In genomic region chr4:96874644-96875043, GRCm38 (mm10) we compare ENCODE assay signal across 16 mouse cellular contexts.
DNase-seq lines count a peak whose midpoint lies in the region; ATAC-seq and TF ChIP-seq lines count a peak whose summit lies in the region.
"Had no signal": no experiment of that assay in that cellular context is flagged by ENCODE, and none has a peak within 500 bp of the region (broad histone marks: within the 10 kb centered on the region; RNA-seq: fewer than 3 reads in every experiment).

No protein-coding gene starts in this region.

- peak; percentile 44; the same call in 1 of the 2 replicates for TF ChIP-seq CTCF in kidney, adult 2 months (conservative IDR thresholded peaks at IDR 0.05; ENCODE audit: insufficient read depth, insufficient read length, low read depth, low read length)
- peak; percentile 29; the same call in 1 of the 2 replicates for TF ChIP-seq CTCF in lung, embryonic 14.5 days (IDR thresholded peaks at IDR 0.05; ENCODE audit: low read depth)
- TF ChIP-seq CTCF in lung, adult 2 months (IDR thresholded peaks at IDR 0.05; ENCODE audit: insufficient read depth, low read length) = no peak

- no peak overlapping the region for H3K9ac ChIP-seq in lung, embryonic 14.5 days
- no peak overlapping the region for H3K9ac ChIP-seq in embryonic facial prominence, embryonic 14.5 days (ENCODE audit: low read depth, low read length)
- H3K9ac ChIP-seq: embryonic facial prominence, embryonic 12.5 days; heart, embryonic 12.5 days; hindbrain, embryonic 14.5 days had no signal

- H3K4me1 ChIP-seq in kidney, adult 2 months (ENCODE audit: control insufficient read depth, insufficient read depth, low read length) = no peaks in the 10 kb centered on the region
- H3K4me1 ChIP-seq in lung, embryonic 14.5 days (ENCODE audit: insufficient read depth) = no peaks in the 10 kb centered on the region
- no peaks in the 10 kb centered on the region for H3K4me1 ChIP-seq in lung, adult 2 months (ENCODE audit: control insufficient read depth, insufficient read depth, low read length)
- no peaks in the 10 kb centered on the region for H3K4me1 ChIP-seq in embryonic facial prominence, embryonic 14.5 days (ENCODE audit: control insufficient read depth, insufficient read depth, low read length)
- H3K4me1 ChIP-seq: embryonic facial prominence, embryonic 12.5 days; heart, embryonic 12.5 days; limb, embryonic 10.5 days; megakaryocyte, embryonic 14.5 days had no signal

- H3K27me3 ChIP-seq in kidney, adult 2 months (replicated peaks; ENCODE audit: control insufficient read depth, insufficient read depth, low read length) = no peaks in the 10 kb centered on the region
- no peaks in the 10 kb centered on the region for H3K27me3 ChIP-seq in lung, embryonic 14.5 days (ENCODE audit: insufficient read depth, low read length)
- H3K27me3 ChIP-seq in embryonic facial prominence, embryonic 14.5 days (replicated peaks; ENCODE audit: control insufficient read depth, insufficient read depth, low read length) = no peaks in the 10 kb centered on the region
- H3K27me3 ChIP-seq: embryonic facial prominence, embryonic 12.5 days; heart, embryonic 12.5 days; megakaryocyte, embryonic 14.5 days had no signal

- no peaks in the 10 kb centered on the region for H3K9me3 ChIP-seq in lung, embryonic 14.5 days (ENCODE audit: low read depth, low read length)
- H3K9me3 ChIP-seq in embryonic facial prominence, embryonic 14.5 days (ENCODE audit: control insufficient read depth, low read length) = no peaks in the 10 kb centered on the region
- H3K9me3 ChIP-seq: embryonic facial prominence, embryonic 12.5 days; heart, embryonic 12.5 days; limb, embryonic 10.5 days; megakaryocyte, embryonic 14.5 days had no signal

- no peak for TF ChIP-seq POLR2A in kidney, adult 2 months (IDR thresholded peaks at IDR 0.05; ENCODE audit: low read depth, low read length)
- no peak for TF ChIP-seq POLR2A in lung, adult 2 months (IDR thresholded peaks at IDR 0.05; ENCODE audit: borderline replicate concordance, extremely low read depth, low read depth, low read length)

- H3K36me3 ChIP-seq in kidney, adult 2 months (ENCODE audit: control insufficient read depth, insufficient read depth, low read length) = no peaks in the 10 kb centered on the region
- H3K36me3 ChIP-seq in lung, embryonic 14.5 days (ENCODE audit: insufficient read depth) = no peaks in the 10 kb centered on the region
- H3K36me3 ChIP-seq in embryonic facial prominence, embryonic 14.5 days (ENCODE audit: control insufficient read depth, insufficient read depth, low read length) = no peaks in the 10 kb centered on the region
- H3K36me3 ChIP-seq: embryonic facial prominence, embryonic 12.5 days; heart, embryonic 12.5 days; limb, embryonic 10.5 days had no signal

- H3K27ac ChIP-seq in kidney, adult 2 months (ENCODE audit: insufficient read depth, low read depth, low read length) = no peak overlapping the region
- no peak overlapping the region for H3K27ac ChIP-seq in lung, embryonic 14.5 days (ENCODE audit: low read depth)
- no peak overlapping the region for H3K27ac ChIP-seq in embryonic facial prominence, embryonic 14.5 days (replicated peaks; ENCODE audit: low read depth, low read length)
- H3K27ac ChIP-seq: embryonic facial prominence, embryonic 12.5 days; hindbrain, embryonic 14.5 days; limb, embryonic 10.5 days had no signal

- no peak for ATAC-seq in lung, embryonic 14.5 days (ENCODE audit: insufficient read depth)
- ATAC-seq in embryonic facial prominence, embryonic 14.5 days (ENCODE audit: low read depth) = no peak
- ATAC-seq in megakaryocyte-erythroid progenitor cell, adult 5-6 weeks (replicated peaks; ENCODE audit: low FRiP score, low TSS enrichment, poor library complexity, severe bottlenecking) = no peak
- ATAC-seq: activated CD4-positive, CD25-positive, alpha-beta regulatory T cell, adult 4 months had no signal

- H3K4me3 ChIP-seq in kidney, adult 2 months (ENCODE audit: insufficient read depth, low read depth, low read length) = no peak overlapping the region
- H3K4me3 ChIP-seq in lung, embryonic 14.5 days (ENCODE audit: low read depth, low read length) = no peak overlapping the region
- no peak overlapping the region for H3K4me3 ChIP-seq in lung, adult 2 months (replicated peaks; ENCODE audit: extremely low read depth, low read depth, low read length)
- H3K4me3 ChIP-seq in embryonic facial prominence, embryonic 14.5 days (ENCODE audit: low read depth, low read length) = no peak overlapping the region
- H3K4me3 ChIP-seq: embryonic facial prominence, embryonic 12.5 days; heart, embryonic 12.5 days; limb, embryonic 10.5 days; megakaryocyte, embryonic 14.5 days had no signal

- peak; percentile 4 for DNase-seq in embryo, embryonic 10.5 days (ENCODE audit: low spot score)
- no peak for DNase-seq in embryo, embryonic 10 days (ENCODE audit: low spot score)
- DNase-seq in kidney, adult 2 months = no peak
- DNase-seq in kidney, adult 8-10 months = no peak
- DNase-seq in lung, embryonic 14.5 days = peak; percentile 20
- DNase-seq in lung, adult 2 months = no peak
- peak; percentile 16 for DNase-seq in embryonic facial prominence, embryonic 14.5 days (ENCODE audit: low spot score)
- DNase-seq: gastrocnemius, postnatal 10 days; thymus, adult 18-20 months had no signal

- no peak overlapping the region for H3K4me2 ChIP-seq in lung, embryonic 14.5 days
- no peak overlapping the region for H3K4me2 ChIP-seq in embryonic facial prominence, embryonic 14.5 days (ENCODE audit: low read depth, low read length)
- H3K4me2 ChIP-seq: embryonic facial prominence, embryonic 12.5 days; heart, embryonic 12.5 days; hindbrain, embryonic 14.5 days had no signal

Comparison
In these comparisons a context has a peak if more than half of its experiments do, and no peak if none do; other contexts are left out.
1. DNase-seq: peak in embryo, embryonic 10.5 days (single experiment), lung, embryonic 14.5 days (single experiment) and embryonic facial prominence, embryonic 14.5 days (single experiment); none in embryo, embryonic 10 days (single experiment), kidney, adult 2 months (single experiment), kidney, adult 8-10 months (0 of 2) and lung, adult 2 months (single experiment).